8 mouse cellular contexts compared by ENCODE assay signal in genomic region chr6:128838342-128839265, GRCm38 (mm10). TPM values are rescaled to one million over a fixed set of nuclear protein-coding genes. Genes with fewer than 3 reads are reported as not detected.
DNase-seq lines count a peak whose midpoint lies in the region; ATAC-seq lines count a peak whose summit lies in the region.

No protein-coding gene starts in this region.

- H3K4me2 ChIP-seq in heart, embryonic 14.5 days (ENCODE audit: low read length): peak overlapping the region; percentile 89
- H3K4me2 ChIP-seq in liver, embryonic 13.5 days: peak overlapping the region; percentile 78
- H3K4me2 ChIP-seq in neural tube, embryonic 11.5 days (ENCODE audit: low read depth): peak overlapping the region; percentile 60
- peak overlapping the region; percentile 75 for H3K4me2 ChIP-seq in stomach, embryonic 16.5 days (ENCODE audit: low read depth, low read length)

- H3K9ac ChIP-seq in heart, embryonic 14.5 days (ENCODE audit: low read length): peak overlapping the region; percentile 84
- peak overlapping the region; percentile 83 for H3K9ac ChIP-seq in liver, embryonic 13.5 days
- H3K9ac ChIP-seq in neural tube, embryonic 11.5 days (ENCODE audit: low read length): peak overlapping the region; percentile 78
- H3K9ac ChIP-seq in stomach, embryonic 16.5 days (ENCODE audit: low read length): peak overlapping the region; percentile 89

- H3K36me3 ChIP-seq in heart, embryonic 14.5 days (ENCODE audit: control insufficient read depth, insufficient read depth, low read length): no peaks in the 10 kb centered on the region
- H3K36me3 ChIP-seq in liver, embryonic 13.5 days: no peaks in the 10 kb centered on the region
- H3K36me3 ChIP-seq in neural tube, embryonic 11.5 days (ENCODE audit: control insufficient read depth, insufficient read depth, low read length): no peaks in the 10 kb centered on the region
- no peaks in the 10 kb centered on the region for H3K36me3 ChIP-seq in stomach, embryonic 16.5 days (ENCODE audit: control insufficient read depth, insufficient read depth, low read length)

- peak; percentile 71 for ATAC-seq in heart, embryonic 14.5 days (ENCODE audit: insufficient number of reproducible peaks, insufficient read depth, low FRiP score, low read depth)
- peak; percentile 75 for ATAC-seq in liver, embryonic 13.5 days (ENCODE audit: low read depth)
- ATAC-seq in neural tube, embryonic 11.5 days (ENCODE audit: insufficient read depth, low FRiP score, low TSS enrichment): peak; percentile 60
- peak; percentile 64 for ATAC-seq in stomach, embryonic 16.5 days (ENCODE audit: insufficient read depth, low FRiP score)

- H3K4me3 ChIP-seq in heart, embryonic 14.5 days (ENCODE audit: control insufficient read depth in 1 of 2, insufficient read depth in 1 of 2, low read depth in 1 of 2, low read length in 2 of 2): peak overlapping the region; percentile 69 to 73
- peak overlapping the region; percentile 80 for H3K4me3 ChIP-seq in liver, embryonic 13.5 days (replicated peaks)
- H3K4me3 ChIP-seq in neural tube, embryonic 11.5 days (ENCODE audit: low read depth, low read length): peak overlapping the region; percentile 68
- H3K4me3 ChIP-seq in stomach, embryonic 16.5 days (replicated peaks; ENCODE audit: low read length): peak overlapping the region; percentile 86

- no peaks in the 10 kb centered on the region for H3K27me3 ChIP-seq in heart, embryonic 14.5 days (ENCODE audit: control insufficient read depth, insufficient read depth, low read length)
- H3K27me3 ChIP-seq in liver, embryonic 13.5 days: no peaks in the 10 kb centered on the region
- H3K27me3 ChIP-seq in neural tube, embryonic 11.5 days (ENCODE audit: control insufficient read depth, insufficient read depth, low read length): no peaks in the 10 kb centered on the region
- no peaks in the 10 kb centered on the region for H3K27me3 ChIP-seq in stomach, embryonic 16.5 days (ENCODE audit: control insufficient read depth, insufficient read depth, low read length)

- peak overlapping the region; percentile 86 to 94 for H3K27ac ChIP-seq in heart, embryonic 14.5 days (replicated peaks in 1 of 2; ENCODE audit: control insufficient read depth in 1 of 2, insufficient read depth in 1 of 2, low read depth in 2 of 2, low read length in 2 of 2)
- H3K27ac ChIP-seq in liver, embryonic 13.5 days: peak overlapping the region; percentile 81
- peak overlapping the region; percentile 40; the same call in 1 of the 2 replicates for H3K27ac ChIP-seq in neural tube, embryonic 11.5 days (ENCODE audit: low read depth, low read length)
- H3K27ac ChIP-seq in stomach, embryonic 16.5 days (ENCODE audit: low read length): peak overlapping the region; percentile 99

- no peaks in the 10 kb centered on the region for H3K9me3 ChIP-seq in heart, embryonic 14.5 days (ENCODE audit: control insufficient read depth, low read length)
- no peaks in the 10 kb centered on the region for H3K9me3 ChIP-seq in liver, embryonic 13.5 days (replicated peaks)
- no peaks in the 10 kb centered on the region for H3K9me3 ChIP-seq in neural tube, embryonic 11.5 days (ENCODE audit: control insufficient read depth, low read length)
- H3K9me3 ChIP-seq in stomach, embryonic 16.5 days (replicated peaks; ENCODE audit: control insufficient read depth, low read length): no peaks in the 10 kb centered on the region

- DNase-seq in CD8-positive naive resting alpha-beta T cell, adult 2 months (ENCODE audit: low read depth in 2 of 2, low spot score in 2 of 2): peak; percentile 90 to 93
- DNase-seq in c-Kit-negative CD71-positive TER-119-positive erythroid progenitor cells, embryonic 14.5 days (ENCODE audit: low read depth, low spot score): peak; percentile 59
- DNase-seq in fibroblast of lung, adult 2 months (ENCODE audit: low read depth): peak; percentile 81
- peak; percentile 93 for DNase-seq in kidney, postnatal 14 days
- DNase-seq in liver, embryonic 13.5 days: peak; percentile 80
- DNase-seq in neural tube, embryonic 11.5 days (ENCODE audit: low spot score): peak; percentile 91

- WGBS in heart, embryonic 14.5 days: under 1% methylated on average over 49 of the region's 49 CpGs
- under 1% methylated on average over 49 of the region's 49 CpGs for WGBS in liver, embryonic 13.5 days (ENCODE audit: insufficient replicate concordance)
- under 1% methylated on average over 49 of the region's 49 CpGs for WGBS in neural tube, embryonic 11.5 days
- WGBS in stomach, embryonic 16.5 days: under 1% methylated on average over 49 of the region's 49 CpGs

- peaks cover 0 to 10% of the 10 kb centered on the region in 2 experiments; a peak in 2 of 4 replicates for H3K4me1 ChIP-seq in heart, embryonic 14.5 days (ENCODE audit: control insufficient read depth in 2 of 2, insufficient read depth in 2 of 2, low read length in 2 of 2)
- H3K4me1 ChIP-seq in liver, embryonic 13.5 days (replicated peaks): peaks cover 54% of the 10 kb centered on the region
- no peaks in the 10 kb centered on the region for H3K4me1 ChIP-seq in neural tube, embryonic 11.5 days (ENCODE audit: control insufficient read depth, insufficient read depth, low read length)
- 0 out of 2 replicates have a peak, but pooled peaks cover 9% of the 10 kb centered on the region for H3K4me1 ChIP-seq in stomach, embryonic 16.5 days (ENCODE audit: control insufficient read depth, insufficient read depth, low read length)

RNA-seq across cellular contexts. Expression of gene Klrb1b, which starts 12.5 kb away (rescaled TPM):
- polyA plus RNA-seq in heart, embryonic 14.5 days (2014; fragmentation: Nextera tagmentation; extraction: Ambion mirVana): not detected in 2 replicates
- polyA plus RNA-seq in liver, embryonic 13.5 days (2015; fragmentation: Nextera tagmentation; extraction: Ambion mirVana): 0.09 TPM in 1 of 2 replicates, not detected in the other
- polyA plus RNA-seq in neural tube, embryonic 11.5 days (2014; fragmentation: Nextera tagmentation; extraction: Ambion mirVana): 0.16 TPM in 1 of 2 replicates, not detected in the other
- polyA plus RNA-seq in stomach, embryonic 16.5 days (2015; fragmentation: Nextera tagmentation; extraction: Ambion mirVana): 0.56 and 0.81 TPM in 2 replicates

RNA-seq across cellular contexts. Expression of gene Gm44511, which starts 12.5 kb away (rescaled TPM):
- polyA plus RNA-seq in heart, embryonic 14.5 days (2014; fragmentation: Nextera tagmentation; extraction: Ambion mirVana): not detected in 2 replicates
- polyA plus RNA-seq in liver, embryonic 13.5 days (2015; fragmentation: Nextera tagmentation; extraction: Ambion mirVana): 0.20 TPM in 1 of 2 replicates, not detected in the other
- not detected in 2 replicates for polyA plus RNA-seq in neural tube, embryonic 11.5 days (2014; fragmentation: Nextera tagmentation; extraction: Ambion mirVana)
- 0.44 TPM in 1 of 2 replicates, not detected in the other for polyA plus RNA-seq in stomach, embryonic 16.5 days (2015; fragmentation: Nextera tagmentation; extraction: Ambion mirVana)

RNA-seq across cellular contexts. Expression of gene Clec2i, which starts 48.8 kb away (rescaled TPM):
- polyA plus RNA-seq in heart, embryonic 14.5 days (2014; fragmentation: Nextera tagmentation; extraction: Ambion mirVana): 0.08 TPM in 1 of 2 replicates, not detected in the other
- 0.09 and 0.16 TPM in 2 replicates for polyA plus RNA-seq in liver, embryonic 13.5 days (2015; fragmentation: Nextera tagmentation; extraction: Ambion mirVana)
- polyA plus RNA-seq in neural tube, embryonic 11.5 days (2014; fragmentation: Nextera tagmentation; extraction: Ambion mirVana): not detected in 2 replicates
- polyA plus RNA-seq in stomach, embryonic 16.5 days (2015; fragmentation: Nextera tagmentation; extraction: Ambion mirVana): 0.17 and 0.25 TPM in 2 replicates

RNA-seq across cellular contexts. Expression of gene Klrb1c, which starts 49.6 kb away (rescaled TPM):
- polyA plus RNA-seq in heart, embryonic 14.5 days (2014; fragmentation: Nextera tagmentation; extraction: Ambion mirVana): not detected in 2 replicates
- 0.08 and 0.10 TPM in 2 replicates for polyA plus RNA-seq in liver, embryonic 13.5 days (2015; fragmentation: Nextera tagmentation; extraction: Ambion mirVana)
- polyA plus RNA-seq in neural tube, embryonic 11.5 days (2014; fragmentation: Nextera tagmentation; extraction: Ambion mirVana): not detected in 2 replicates
- 0.25 and 0.27 TPM in 2 replicates for polyA plus RNA-seq in stomach, embryonic 16.5 days (2015; fragmentation: Nextera tagmentation; extraction: Ambion mirVana)

RNA-seq across cellular contexts. Expression of gene BC035044, which starts 52.3 kb away (rescaled TPM):
- 0.34 TPM in 1 of 2 replicates, not detected in the other for polyA plus RNA-seq in heart, embryonic 14.5 days (2014; fragmentation: Nextera tagmentation; extraction: Ambion mirVana)
- 6.9 and 7.6 TPM in 2 replicates for polyA plus RNA-seq in liver, embryonic 13.5 days (2015; fragmentation: Nextera tagmentation; extraction: Ambion mirVana)
- polyA plus RNA-seq in neural tube, embryonic 11.5 days (2014; fragmentation: Nextera tagmentation; extraction: Ambion mirVana): 0.58 and 1.3 TPM in 2 replicates
- polyA plus RNA-seq in stomach, embryonic 16.5 days (2015; fragmentation: Nextera tagmentation; extraction: Ambion mirVana): 1.5 and 2.1 TPM in 2 replicates

Comparison
In these comparisons a context has a peak if more than half of its experiments do, and no peak if none do; other contexts are left out.
1. Peak in every context shown above with its lines: DNase-seq, ATAC-seq, H3K4me3 ChIP-seq and H3K27ac ChIP-seq.
2. H3K27ac ChIP-seq: peak in every context shown above with its lines; median percentile 99 in stomach, embryonic 16.5 days; 90 in heart, embryonic 14.5 days; 81 in liver, embryonic 13.5 days; 40 in neural tube, embryonic 11.5 days.